Mouse (Mus musculus): ENCODE measurements around the gene Ugt1a1. TPM values are rescaled to one million over a fixed set of nuclear protein-coding genes. Genes with fewer than 3 reads are reported as not detected.

The Ugt1a1 gene
- polyA plus RNA-seq, 1 experiment from 2014 or later: not detected

DNA sequence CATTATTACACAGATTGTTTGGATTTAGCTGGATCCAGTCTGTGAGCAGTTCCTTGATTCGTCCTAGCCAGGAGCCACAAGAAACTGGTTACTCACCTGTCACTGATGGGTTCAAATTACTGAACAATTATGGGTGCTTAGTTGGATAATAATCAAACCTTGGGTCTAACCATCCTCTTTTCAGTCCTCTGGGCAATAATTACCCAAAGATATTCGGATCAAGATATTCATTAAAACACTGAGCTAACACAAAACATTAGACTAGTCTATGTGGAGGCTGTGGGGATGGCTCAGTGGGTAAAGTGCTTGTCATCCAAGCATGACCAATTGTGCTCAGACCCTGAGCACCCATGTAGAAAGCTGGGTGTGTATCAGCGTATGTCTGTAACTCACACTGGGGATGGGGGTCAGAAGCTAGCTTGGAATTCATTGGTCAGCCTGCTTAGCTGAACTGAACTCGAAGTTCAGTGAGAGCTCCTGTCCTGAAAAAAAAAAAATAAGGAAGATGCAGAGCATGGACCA, 24.2 kb downstream of the Ugt1a1 start:
- no peak for ATAC-seq
- DNase-seq (ENCODE audit: low spot score): no peak
- H3K27me3 ChIP-seq (replicated peaks; ENCODE audit: control insufficient read depth, insufficient read depth, low read length): no peaks in the 10 kb centered on the region
- peaks cover 96% of the 10 kb centered on the region for H3K9me3 ChIP-seq (replicated peaks; ENCODE audit: control insufficient read depth, low read length)
- no peaks in the 10 kb centered on the region for H3K36me3 ChIP-seq (ENCODE audit: control insufficient read depth, insufficient read depth, low read length)
- no peak overlapping the region for H3K4me2 ChIP-seq (ENCODE audit: low read length)
- no peak overlapping the region for H3K27ac ChIP-seq (ENCODE audit: low read depth, low read length)
- WGBS: 61% methylated on average over 4 of the region's 4 CpGs
- no peak overlapping the region for H3K9ac ChIP-seq (ENCODE audit: low read length)
- no peak overlapping the region for H3K4me3 ChIP-seq (ENCODE audit: low read depth, low read length)
- H3K4me1 ChIP-seq (ENCODE audit: control insufficient read depth, insufficient read depth, low read length): no peaks in the 10 kb centered on the region

DNA sequence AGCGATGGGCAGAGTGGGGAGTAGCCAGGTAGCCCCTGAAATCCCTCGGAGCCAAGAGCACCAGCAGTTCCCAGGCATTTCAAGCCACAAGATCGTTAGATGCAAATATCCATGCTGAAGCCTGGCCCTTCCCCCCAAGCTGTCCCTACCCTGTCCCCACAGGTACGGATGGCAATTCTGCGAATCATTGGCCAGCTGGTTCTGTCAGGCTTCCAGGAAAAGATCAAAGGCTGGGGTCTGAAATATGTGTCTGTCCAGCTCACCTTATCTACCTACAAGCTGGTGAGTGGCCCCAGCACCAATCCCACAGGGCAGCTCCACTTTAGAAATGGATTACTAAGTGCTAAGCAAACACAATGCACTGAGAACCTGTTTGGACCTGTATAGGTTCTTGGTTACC, 25.6 kb downstream of the Ugt1a1 start:
- ATAC-seq (no peak), DNase-seq (ENCODE audit: low spot score) (no peak)
- WGBS: 81% methylated on average over 5 of the region's 5 CpGs
- no peaks in the 10 kb centered on the region for H3K36me3 ChIP-seq (ENCODE audit: control insufficient read depth, insufficient read depth, low read length)
- H3K4me1 ChIP-seq (ENCODE audit: control insufficient read depth, insufficient read depth, low read length): no peaks in the 10 kb centered on the region
- no peak overlapping the region for H3K27ac ChIP-seq (ENCODE audit: low read depth, low read length)
- no peak overlapping the region for H3K4me3 ChIP-seq (ENCODE audit: low read depth, low read length)
- H3K4me2 ChIP-seq (ENCODE audit: low read length): no peak overlapping the region
- H3K9me3 ChIP-seq (replicated peaks; ENCODE audit: control insufficient read depth, low read length): peaks cover 95% of the 10 kb centered on the region
- H3K9ac ChIP-seq (ENCODE audit: low read length): no peak overlapping the region
- no peaks in the 10 kb centered on the region for H3K27me3 ChIP-seq (replicated peaks; ENCODE audit: control insufficient read depth, insufficient read depth, low read length)

DNA sequence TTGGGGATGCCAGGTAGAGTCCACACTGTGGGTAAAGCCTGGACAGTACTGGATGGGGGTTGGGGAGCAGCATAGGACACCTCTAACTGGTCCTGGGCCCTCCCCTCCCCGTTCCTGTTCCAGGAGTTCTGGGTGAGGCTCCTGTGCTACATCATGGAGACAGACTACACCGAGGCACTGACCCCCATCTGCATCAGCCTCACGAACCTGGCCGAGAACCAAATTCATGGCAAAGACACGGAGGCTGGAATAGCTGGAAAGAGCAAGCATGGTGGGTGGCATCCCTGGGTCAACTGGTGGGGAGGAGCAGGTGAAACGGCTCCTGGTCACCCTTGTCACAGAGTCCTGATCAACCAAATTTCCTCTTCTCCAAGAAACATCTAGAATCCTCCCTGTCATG, 27.0 kb downstream of the Ugt1a1 start:
- Histone ChIP-seq H3K4me1 (ENCODE audit: control insufficient read depth, insufficient read depth, low read length) (no peaks in the 10 kb centered on the region), H3K9me3 (replicated peaks; ENCODE audit: control insufficient read depth, low read length) (peaks cover 93% of the 10 kb centered on the region), H3K27me3 (replicated peaks; ENCODE audit: control insufficient read depth, insufficient read depth, low read length) (no peaks in the 10 kb centered on the region), H3K36me3 (ENCODE audit: control insufficient read depth, insufficient read depth, low read length) (no peaks in the 10 kb centered on the region), H3K4me2 (ENCODE audit: low read length) (no peak overlapping the region), H3K4me3 (ENCODE audit: low read depth, low read length) (no peak overlapping the region), H3K9ac (ENCODE audit: low read length) (no peak overlapping the region), H3K27ac (ENCODE audit: low read depth, low read length) (no peak overlapping the region)
- WGBS: 79% methylated on average over 6 of the region's 6 CpGs
- ATAC-seq (no peak), DNase-seq (ENCODE audit: low spot score) (no peak)

DNA sequence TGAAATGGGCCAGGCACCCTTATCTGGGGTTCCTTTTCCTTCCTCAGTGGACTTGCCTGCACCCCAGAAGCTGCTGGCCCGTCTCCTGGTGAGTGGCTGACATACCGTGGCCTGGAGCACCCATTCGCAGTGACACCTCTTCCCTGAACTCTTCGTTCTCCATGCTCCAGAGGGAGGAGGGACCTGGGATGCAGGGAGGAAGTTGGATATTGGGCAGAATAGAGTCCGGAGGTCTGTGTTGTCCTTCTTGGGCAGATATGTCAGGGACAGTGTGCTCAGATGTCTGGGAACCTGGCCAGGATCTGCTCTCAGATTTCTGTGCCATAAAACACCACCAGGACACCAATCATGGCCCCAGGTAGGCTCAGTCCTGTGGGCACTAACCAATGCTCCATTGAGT, 28.3 kb downstream of the Ugt1a1 start:
- no peak for ATAC-seq

DNA sequence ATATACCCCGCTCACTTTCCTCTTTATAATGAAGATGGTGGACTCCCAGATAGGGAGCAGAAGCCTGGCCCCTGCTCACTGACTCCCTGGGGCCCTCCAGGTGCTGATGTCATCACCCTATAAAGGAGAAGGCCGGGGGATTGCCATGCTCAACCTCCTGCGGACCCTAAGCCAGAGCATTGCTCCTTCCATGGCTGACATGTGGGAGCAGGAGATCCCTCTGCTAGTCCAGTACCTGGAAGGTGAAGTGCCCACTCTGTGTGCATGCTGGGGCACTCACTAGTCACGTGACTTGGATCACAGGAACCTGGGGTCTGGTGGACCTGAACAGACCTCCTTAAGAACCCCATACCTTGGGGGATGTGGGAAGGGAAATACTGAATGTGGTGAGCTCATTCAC, 28.8 kb downstream of the Ugt1a1 start:
- no peak overlapping the region for H3K4me2 ChIP-seq (ENCODE audit: low read length)
- WGBS: 71% methylated on average over 4 of the region's 4 CpGs
- no peak for DNase-seq (ENCODE audit: low spot score)
- peaks cover 92% of the 10 kb centered on the region for H3K9me3 ChIP-seq (replicated peaks; ENCODE audit: control insufficient read depth, low read length)
- no peaks in the 10 kb centered on the region for H3K4me1 ChIP-seq (ENCODE audit: control insufficient read depth, insufficient read depth, low read length)
- H3K4me3 ChIP-seq (ENCODE audit: low read depth, low read length): no peak overlapping the region
- H3K36me3 ChIP-seq (ENCODE audit: control insufficient read depth, insufficient read depth, low read length): no peaks in the 10 kb centered on the region
- no peak for ATAC-seq
- no peaks in the 10 kb centered on the region for H3K27me3 ChIP-seq (replicated peaks; ENCODE audit: control insufficient read depth, insufficient read depth, low read length)
- no peak overlapping the region for H3K9ac ChIP-seq (ENCODE audit: low read length)
- H3K27ac ChIP-seq (ENCODE audit: low read depth, low read length): no peak overlapping the region

More for the DNA sequence above, 28.3 kb downstream of the Ugt1a1 start:
- H3K9ac ChIP-seq (ENCODE audit: low read length): no peak overlapping the region
- WGBS: 75% methylated on average over 5 of the region's 5 CpGs
- no peaks in the 10 kb centered on the region for H3K4me1 ChIP-seq (ENCODE audit: control insufficient read depth, insufficient read depth, low read length)
- H3K27ac ChIP-seq (ENCODE audit: low read depth, low read length): no peak overlapping the region
- H3K36me3 ChIP-seq (ENCODE audit: control insufficient read depth, insufficient read depth, low read length): no peaks in the 10 kb centered on the region
- DNase-seq (ENCODE audit: low spot score): no peak
- H3K27me3 ChIP-seq (replicated peaks; ENCODE audit: control insufficient read depth, insufficient read depth, low read length): no peaks in the 10 kb centered on the region
- peaks cover 92% of the 10 kb centered on the region for H3K9me3 ChIP-seq (replicated peaks; ENCODE audit: control insufficient read depth, low read length)
- H3K4me3 ChIP-seq (ENCODE audit: low read depth, low read length): no peak overlapping the region
- no peak overlapping the region for H3K4me2 ChIP-seq (ENCODE audit: low read length)

DNA sequence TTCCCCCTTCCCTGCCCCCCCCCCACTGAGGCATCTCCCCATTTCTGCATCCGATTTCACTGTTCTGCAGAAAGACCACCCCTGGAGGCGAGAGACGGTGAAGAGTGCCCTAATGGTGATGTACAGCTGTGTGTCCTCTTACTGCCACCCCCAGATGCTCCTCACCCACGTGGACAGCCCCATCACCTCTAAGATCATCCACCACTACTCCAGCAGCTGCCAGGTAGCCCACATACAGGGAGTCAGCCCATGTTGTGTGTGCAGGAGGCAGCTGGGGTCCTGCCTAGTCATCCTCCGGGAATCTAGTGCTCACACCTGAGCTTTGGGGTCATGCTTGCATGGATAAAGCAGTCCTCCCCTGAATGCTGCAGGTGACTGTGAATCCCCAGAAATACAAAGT, 32.1 kb downstream of the Ugt1a1 start:
- peaks cover 94% of the 10 kb centered on the region for H3K9me3 ChIP-seq (replicated peaks; ENCODE audit: control insufficient read depth, low read length)
- no peaks in the 10 kb centered on the region for H3K27me3 ChIP-seq (replicated peaks; ENCODE audit: control insufficient read depth, insufficient read depth, low read length)
- no peaks in the 10 kb centered on the region for H3K36me3 ChIP-seq (ENCODE audit: control insufficient read depth, insufficient read depth, low read length)
- no peak overlapping the region for H3K4me2 ChIP-seq (ENCODE audit: low read length)
- H3K9ac ChIP-seq (ENCODE audit: low read length): no peak overlapping the region
- no peak overlapping the region for H3K4me3 ChIP-seq (ENCODE audit: low read depth, low read length)
- 64% methylated on average over 5 of the region's 5 CpGs for WGBS
- ATAC-seq: no peak
- no peak for DNase-seq (ENCODE audit: low spot score)
- no peaks in the 10 kb centered on the region for H3K4me1 ChIP-seq (ENCODE audit: control insufficient read depth, insufficient read depth, low read length)
- no peak overlapping the region for H3K27ac ChIP-seq (ENCODE audit: low read depth, low read length)

DNA sequence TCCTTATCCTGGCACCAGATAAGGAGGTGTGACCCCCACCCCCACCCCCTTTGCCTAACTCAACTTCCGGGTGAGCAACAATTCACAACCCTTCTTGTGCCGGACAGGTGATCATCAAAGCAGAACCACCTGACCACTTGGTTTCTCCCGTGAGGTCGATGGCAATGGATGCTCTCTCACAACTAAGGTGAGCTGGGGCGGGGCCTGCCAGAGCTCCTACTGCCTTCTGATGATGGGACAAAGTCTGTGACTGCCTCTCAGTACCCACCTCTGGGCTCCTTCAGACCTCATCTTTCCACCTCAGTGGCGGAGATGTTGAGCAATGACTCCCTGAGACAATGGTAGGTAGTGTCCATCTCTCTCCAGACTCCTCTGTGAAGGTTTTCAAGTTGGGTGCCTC, 34.1 kb downstream of the Ugt1a1 start:
- Histone ChIP-seq H3K4me1 (ENCODE audit: control insufficient read depth, insufficient read depth, low read length) (no peaks in the 10 kb centered on the region), H3K27me3 (replicated peaks; ENCODE audit: control insufficient read depth, insufficient read depth, low read length) (no peaks in the 10 kb centered on the region), H3K4me3 (ENCODE audit: low read depth, low read length) (no peak overlapping the region), H3K4me2 (ENCODE audit: low read length) (no peak overlapping the region), H3K9me3 (replicated peaks; ENCODE audit: control insufficient read depth, low read length) (peaks cover 94% of the 10 kb centered on the region), H3K27ac (ENCODE audit: low read depth, low read length) (no peak overlapping the region), H3K9ac (ENCODE audit: low read length) (no peak overlapping the region), H3K36me3 (ENCODE audit: control insufficient read depth, insufficient read depth, low read length) (no peaks in the 10 kb centered on the region)
- 78% methylated on average over 6 of the region's 6 CpGs for WGBS
- DNase-seq (ENCODE audit: low spot score) (no peak), ATAC-seq (no peak)

DNA sequence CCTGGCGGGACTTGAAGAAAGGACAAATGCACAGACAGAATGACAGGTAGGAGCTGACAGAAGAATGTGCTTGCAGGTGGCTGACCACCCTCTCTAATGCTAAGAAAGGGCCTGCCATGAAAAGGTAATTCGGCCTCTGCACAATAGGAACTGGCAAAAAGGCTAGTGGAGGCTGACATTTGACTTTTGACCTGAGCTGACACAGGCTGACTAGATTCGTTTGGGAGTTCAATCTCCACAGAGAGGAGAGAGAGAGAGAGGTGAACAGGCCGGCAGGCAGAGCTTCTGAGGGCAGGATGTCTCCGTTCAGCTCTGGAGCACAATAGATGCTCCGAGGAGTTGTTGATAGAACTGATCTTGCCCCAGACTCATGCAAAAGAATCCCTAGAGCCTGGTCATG, 34.6 kb downstream of the Ugt1a1 start:
- no peak for ATAC-seq
- no peak for DNase-seq (ENCODE audit: low spot score)
- H3K4me2 ChIP-seq (ENCODE audit: low read length): no peak overlapping the region
- H3K4me3 ChIP-seq (ENCODE audit: low read depth, low read length): no peak overlapping the region
- no peak overlapping the region for H3K9ac ChIP-seq (ENCODE audit: low read length)
- no peaks in the 10 kb centered on the region for H3K27me3 ChIP-seq (replicated peaks; ENCODE audit: control insufficient read depth, insufficient read depth, low read length)
- H3K4me1 ChIP-seq (ENCODE audit: control insufficient read depth, insufficient read depth, low read length): no peaks in the 10 kb centered on the region
- H3K27ac ChIP-seq (ENCODE audit: low read depth, low read length): no peak overlapping the region
- H3K9me3 ChIP-seq (replicated peaks; ENCODE audit: control insufficient read depth, low read length): peaks cover 95% of the 10 kb centered on the region
- 46% methylated on average over 6 of the region's 6 CpGs for WGBS
- no peaks in the 10 kb centered on the region for H3K36me3 ChIP-seq (ENCODE audit: control insufficient read depth, insufficient read depth, low read length)

DNA sequence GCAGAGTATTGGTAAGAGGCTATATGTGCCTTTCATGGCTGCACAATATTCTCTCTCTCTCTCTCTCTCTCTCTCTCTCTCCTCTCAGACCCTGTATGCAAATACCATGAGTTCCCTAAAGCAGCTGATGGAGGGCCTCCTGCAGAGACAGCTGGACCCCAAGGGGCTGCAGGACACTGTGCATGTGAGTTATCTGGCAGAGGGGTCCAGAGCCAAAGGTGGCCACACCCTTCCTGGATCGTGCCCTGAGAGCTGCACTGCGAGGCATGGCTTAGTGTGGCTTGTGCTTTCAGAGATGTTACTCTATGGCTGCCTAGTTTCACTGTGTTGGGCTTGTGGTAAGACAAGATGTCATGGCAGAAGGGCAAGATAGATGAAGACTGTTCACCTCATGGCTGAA, 35.9 kb downstream of the Ugt1a1 start:
- Histone ChIP-seq H3K4me1 (ENCODE audit: control insufficient read depth, insufficient read depth, low read length) (no peaks in the 10 kb centered on the region), H3K27ac (ENCODE audit: low read depth, low read length) (no peak overlapping the region), H3K4me2 (ENCODE audit: low read length) (no peak overlapping the region), H3K4me3 (ENCODE audit: low read depth, low read length) (no peak overlapping the region), H3K9ac (ENCODE audit: low read length) (no peak overlapping the region), H3K9me3 (replicated peaks; ENCODE audit: control insufficient read depth, low read length) (peaks cover 92% of the 10 kb centered on the region), H3K36me3 (ENCODE audit: control insufficient read depth, insufficient read depth, low read length) (no peaks in the 10 kb centered on the region), H3K27me3 (replicated peaks; ENCODE audit: control insufficient read depth, insufficient read depth, low read length) (no peaks in the 10 kb centered on the region)
- no peak for ATAC-seq
- no peak for DNase-seq (ENCODE audit: low spot score)
- WGBS: 49% methylated on average over 2 of the region's 2 CpGs

Measured in forebrain, embryonic 14.5 days (tissue).